Mouse (Mus musculus): ENCODE results near the gene 4930524J08Rik.

Gene 4930524J08Rik

GRCm38 (mm10) chr5:99977516-99978301 is 1.2 kb upstream of the 4930524J08Rik start:
- no peak for TF ChIP-seq GATA4 (IDR thresholded peaks at IDR 0.05; ENCODE audit: insufficient replicate concordance, low read length)

- TF ChIP-seq GATA4 (IDR thresholded peaks at IDR 0.05; ENCODE audit: insufficient replicate concordance, low read length) = no peak
Measured at GRCm38 (mm10) chr5:99983452-99984061, 4.7 kb downstream of the 4930524J08Rik start.

- TF ChIP-seq GATA4 (IDR thresholded peaks at IDR 0.05; ENCODE audit: insufficient replicate concordance, low read length) = no peak
Measured at GRCm38 (mm10) chr5:99994166-99994565, 15.3 kb downstream of the 4930524J08Rik start.

- TF ChIP-seq GATA4 (IDR thresholded peaks at IDR 0.05; ENCODE audit: insufficient replicate concordance, low read length) = no peak
Measured at GRCm38 (mm10) chr5:99994680-99995079, 15.8 kb downstream of the 4930524J08Rik start.

- no peak for TF ChIP-seq GATA4 (IDR thresholded peaks at IDR 0.05; ENCODE audit: insufficient replicate concordance, low read length)
Measured at GRCm38 (mm10) chr5:100000048-100000447, 21.2 kb downstream of the 4930524J08Rik start.

GRCm38 (mm10) chr5:100000500-100000899 is 21.6 kb downstream of the 4930524J08Rik start:
- no peak for TF ChIP-seq GATA4 (IDR thresholded peaks at IDR 0.05; ENCODE audit: insufficient replicate concordance, low read length)

GRCm38 (mm10) chr5:100003895-100004294 is 25.0 kb downstream of the 4930524J08Rik start:
- TF ChIP-seq GATA4 (IDR thresholded peaks at IDR 0.05; ENCODE audit: insufficient replicate concordance, low read length) = no peak

GRCm38 (mm10) chr5:100005431-100005830 is 26.6 kb downstream of the 4930524J08Rik start:
- TF ChIP-seq GATA4 (IDR thresholded peaks at IDR 0.05; ENCODE audit: insufficient replicate concordance, low read length) = no peak

GRCm38 (mm10) chr5:100005896-100006295 is 27.0 kb downstream of the 4930524J08Rik start:
- TF ChIP-seq GATA4 (IDR thresholded peaks at IDR 0.05; ENCODE audit: insufficient replicate concordance, low read length) = no peak

GRCm38 (mm10) chr5:100006324-100007039 is 27.6 kb downstream of the 4930524J08Rik start:
- no peak for TF ChIP-seq GATA4 (IDR thresholded peaks at IDR 0.05; ENCODE audit: insufficient replicate concordance, low read length)

- TF ChIP-seq GATA4 (IDR thresholded peaks at IDR 0.05; ENCODE audit: insufficient replicate concordance, low read length) = no peak
Measured at GRCm38 (mm10) chr5:100007040-100007375, 28.1 kb downstream of the 4930524J08Rik start.

GRCm38 (mm10) chr5:100008485-100008884 is 29.6 kb downstream of the 4930524J08Rik start:
- TF ChIP-seq GATA4 (IDR thresholded peaks at IDR 0.05; ENCODE audit: insufficient replicate concordance, low read length) = no peak

- TF ChIP-seq GATA4 (IDR thresholded peaks at IDR 0.05; ENCODE audit: insufficient replicate concordance, low read length) = no peak
Measured at GRCm38 (mm10) chr5:100012599-100012998, 33.7 kb downstream of the 4930524J08Rik start.

- TF ChIP-seq GATA4 (IDR thresholded peaks at IDR 0.05; ENCODE audit: insufficient replicate concordance, low read length) = no peak
Measured at GRCm38 (mm10) chr5:100020089-100020488, 41.2 kb downstream of the 4930524J08Rik start.

GRCm38 (mm10) chr5:100024403-100024802 is 45.5 kb downstream of the 4930524J08Rik start:
- no peak for TF ChIP-seq GATA4 (IDR thresholded peaks at IDR 0.05; ENCODE audit: insufficient replicate concordance, low read length)

- TF ChIP-seq GATA4 (IDR thresholded peaks at IDR 0.05; ENCODE audit: insufficient replicate concordance, low read length) = no peak
Measured at GRCm38 (mm10) chr5:100024868-100025267, 46.0 kb downstream of the 4930524J08Rik start.

Measured in liver, adult (tissue).